8 mouse cellular contexts compared by ENCODE assay signal in genomic region chr1:136739486-136739885, GRCm38 (mm10).
DNase-seq lines count a peak whose midpoint lies in the region; ATAC-seq lines count a peak whose summit lies in the region.

No protein-coding gene starts in this region.

- intact Hi-C loops in gastrocnemius, postnatal 36 days (cut with DNase I), result no loop called here

- peak; percentile 36 for DNase-seq in forebrain, embryonic 14.5 days (ENCODE audit: low spot score)
- peak; percentile 74 for DNase-seq in A20 (ENCODE audit: low read depth, low spot score)
- DNase-seq in adrenal gland, postnatal 10 days, result peak; percentile 55
- DNase-seq in gastrocnemius, postnatal 36 days, result peak; percentile 62 to 68
- DNase-seq in left cerebral cortex, adult 11 months (ENCODE audit: low spot score), result peak; percentile 74
- peak; percentile 91 to 92 for DNase-seq in right cerebral cortex, postnatal 10 days (ENCODE audit: low spot score in 2 of 2)
- DNase-seq in embryo, embryonic 10.5 days (ENCODE audit: low spot score), result no peak

- H3K36me3 ChIP-seq in forebrain, embryonic 14.5 days (ENCODE audit: control insufficient read depth, insufficient read depth, low read length), result no peaks in the 10 kb centered on the region
- no peaks in the 10 kb centered on the region for H3K36me3 ChIP-seq in forebrain, embryonic 13.5 days (ENCODE audit: poor library complexity, severe bottlenecking)

- H3K27me3 ChIP-seq in forebrain, embryonic 14.5 days (replicated peaks; ENCODE audit: control insufficient read depth, insufficient read depth, low read length), result no peaks in the 10 kb centered on the region
- H3K27me3 ChIP-seq in forebrain, embryonic 13.5 days, result no peaks in the 10 kb centered on the region

- no peaks in the 10 kb centered on the region for H3K4me1 ChIP-seq in forebrain, embryonic 14.5 days (ENCODE audit: control insufficient read depth, insufficient read depth, low read length)
- no peaks in the 10 kb centered on the region for H3K4me1 ChIP-seq in forebrain, embryonic 13.5 days

- no peak for ATAC-seq in forebrain, embryonic 14.5 days
- no peak for ATAC-seq in forebrain, embryonic 13.5 days

- 77% methylated on average over 5 of the region's 5 CpGs for WGBS in forebrain, embryonic 14.5 days
- 76% methylated on average over 5 of the region's 5 CpGs for WGBS in forebrain, embryonic 13.5 days

- H3K27ac ChIP-seq in forebrain, embryonic 14.5 days (ENCODE audit: low read depth, low read length), result no peak overlapping the region
- no peak overlapping the region for H3K27ac ChIP-seq in forebrain, embryonic 13.5 days

- H3K9me3 ChIP-seq in forebrain, embryonic 14.5 days (replicated peaks; ENCODE audit: control insufficient read depth, low read length), result no peaks in the 10 kb centered on the region
- H3K9me3 ChIP-seq in forebrain, embryonic 13.5 days (replicated peaks), result no peaks in the 10 kb centered on the region

- no peak overlapping the region for H3K4me3 ChIP-seq in forebrain, embryonic 14.5 days (ENCODE audit: low read depth, low read length)
- no peak overlapping the region for H3K4me3 ChIP-seq in forebrain, embryonic 13.5 days

- no peak overlapping the region for H3K9ac ChIP-seq in forebrain, embryonic 14.5 days (ENCODE audit: low read length)
- H3K9ac ChIP-seq in forebrain, embryonic 13.5 days, result no peak overlapping the region

- no peak overlapping the region for H3K4me2 ChIP-seq in forebrain, embryonic 14.5 days (ENCODE audit: low read length)
- H3K4me2 ChIP-seq in forebrain, embryonic 13.5 days, result no peak overlapping the region
